Mouse (Mus musculus): ENCODE measurements around the gene Ptpn18. TPM values are rescaled to one million over a fixed set of nuclear protein-coding genes. Genes with fewer than 3 reads are reported as not detected.

Ptpn18 gene
- total and polyA plus RNA-seq, 3 experiments: 84.9 to 205 (median 155) TPM

DNA sequence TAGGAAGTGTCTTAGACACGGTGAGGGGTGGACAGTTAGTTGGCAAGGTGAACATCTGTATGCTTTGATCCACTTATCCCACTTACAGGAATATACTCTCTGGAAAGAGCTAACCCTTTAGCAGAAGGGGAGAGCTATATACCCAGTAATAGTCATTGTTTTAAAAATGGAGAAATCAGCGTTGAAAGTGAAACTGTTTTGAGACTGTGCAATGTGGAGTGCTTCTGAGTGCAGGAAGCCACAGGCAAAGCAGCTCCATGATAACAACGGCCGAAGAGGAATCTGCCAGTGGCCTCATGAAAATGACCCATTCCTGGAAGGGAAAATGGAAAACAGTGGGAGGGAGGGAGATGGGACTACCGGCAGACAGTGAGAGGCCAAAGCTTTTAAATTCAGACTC is 21.2 kb downstream of the Ptpn18 start:
- peak; percentile 47 for TF ChIP-seq IRF4 (IDR thresholded peaks at IDR 0.05; ENCODE audit: low read depth, low read length)
- no peak for TF ChIP-seq ELF1 (IDR thresholded peaks at IDR 0.05; ENCODE audit: low read depth, low read length)
- no peak for TF ChIP-seq RAD21 (IDR thresholded peaks at IDR 0.05; ENCODE audit: low read depth, low read length)
- no peak for TF ChIP-seq JUND (conservative IDR thresholded peaks at IDR 0.05; ENCODE audit: low read depth, low read length)
- no peak for TF ChIP-seq ETS1 (conservative IDR thresholded peaks at IDR 0.05; ENCODE audit: low read depth, low read length)
- TF ChIP-seq USF2 (conservative IDR thresholded peaks at IDR 0.05; ENCODE audit: low read depth, low read length): no peak
- TF ChIP-seq E2F4 (IDR thresholded peaks at IDR 0.05; ENCODE audit: insufficient replicate concordance, low read depth, low read length): no peak
- H3K4me1 ChIP-seq (ENCODE audit: control insufficient read depth in 1 of 2, insufficient read depth in 2 of 2): peaks cover 27 to 75% of the 10 kb centered on the region in 2 experiments
- no peaks in the 10 kb centered on the region for H3K27me3 ChIP-seq (replicated peaks)
- H3K27ac ChIP-seq (ENCODE audit: insufficient read depth, low read depth): no peak overlapping the region
- in situ Hi-C loops (cut with MboI; ENCODE audit: low pct_ligation_motif_present, low pct_unique_long_range_greater_than_20kb, low sequenced_read_pairs) (no loop called here), dilution Hi-C loops (cut with MboI; ENCODE audit: extremely low pct_ligation_motif_present, extremely low pct_unique_long_range_greater_than_20kb, low sequenced_read_pairs) (no loop called here)
- H3K9ac ChIP-seq (ENCODE audit: insufficient read depth, low read depth): peak overlapping the region; percentile 40
- H3K36me3 ChIP-seq (replicated peaks in 1 of 2; ENCODE audit: control insufficient read depth in 1 of 2, insufficient read depth in 1 of 2, low read length in 1 of 2): peaks cover 0 to 7% of the 10 kb centered on the region in 2 experiments
- H3K4me3 ChIP-seq (replicated peaks in 1 of 3; ENCODE audit: low read depth in 2 of 3, low read length in 2 of 3, poor library complexity in 1 of 3): no peak overlapping the region
- H3K9me3 ChIP-seq (replicated peaks; ENCODE audit: low read length): no peaks in the 10 kb centered on the region
- no peak for DNase-seq (ENCODE audit: extremely low read depth)
- H3K4me2 ChIP-seq (ENCODE audit: insufficient read depth, low read depth, poor library complexity, severe bottlenecking): peak overlapping the region; percentile 81; the same call in 1 of the 2 replicates
- H3K79me2 ChIP-seq (replicated peaks; ENCODE audit: control insufficient read depth, extremely low read depth, insufficient read depth, poor library complexity, severe bottlenecking): no peaks in the 10 kb centered on the region; the same call in 1 of the 2 replicates

DNA sequence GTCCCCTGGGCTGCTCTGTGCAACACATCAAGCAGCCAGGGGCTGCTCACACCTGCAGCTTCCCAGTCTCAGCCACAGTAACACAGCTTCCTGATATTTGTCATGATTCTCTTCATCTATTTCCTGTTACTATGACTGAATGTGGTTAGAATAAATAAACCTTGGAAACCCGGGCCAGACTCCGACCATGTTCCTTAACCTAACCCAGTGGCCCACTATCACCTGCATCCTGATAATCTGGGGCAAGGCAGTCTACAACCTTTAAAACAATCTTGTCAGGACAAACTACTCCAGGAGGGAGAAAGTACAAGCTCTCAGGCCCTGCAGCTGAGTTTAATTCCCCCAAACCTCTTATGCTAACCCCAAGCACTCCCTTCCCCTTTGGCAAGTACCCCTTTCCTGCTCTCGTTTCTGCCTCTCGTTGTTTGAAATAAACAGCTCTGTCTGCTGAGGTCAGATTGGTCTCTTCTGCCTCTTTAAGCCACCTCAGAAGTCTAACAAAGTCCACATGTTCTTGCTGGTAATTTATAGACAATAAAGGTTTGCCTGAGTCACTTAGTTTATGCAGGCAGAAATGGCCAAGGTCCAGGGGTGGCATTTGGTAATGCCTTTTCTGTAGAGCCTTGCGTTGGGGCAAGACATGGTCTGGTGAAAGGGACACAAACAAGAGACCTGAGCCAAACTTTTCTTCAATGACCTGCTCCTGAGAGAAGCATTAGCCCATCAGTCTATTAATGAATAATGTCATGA is 22.5 kb downstream of the Ptpn18 start:
- Histone ChIP-seq H3K9ac (ENCODE audit: insufficient read depth, low read depth) (no peak overlapping the region), H3K4me2 (ENCODE audit: insufficient read depth, low read depth, poor library complexity, severe bottlenecking) (no peak overlapping the region), H3K27me3 (replicated peaks) (no peaks in the 10 kb centered on the region), H3K9me3 (replicated peaks; ENCODE audit: low read length) (no peaks in the 10 kb centered on the region), H3K27ac (ENCODE audit: insufficient read depth, low read depth) (peak overlapping the region; percentile 47; the same call in 1 of the 2 replicates), H3K4me1 (ENCODE audit: control insufficient read depth in 1 of 2, insufficient read depth in 2 of 2) (peaks cover 27 to 81% of the 10 kb centered on the region in 2 experiments), H3K36me3 (replicated peaks in 1 of 2; ENCODE audit: control insufficient read depth in 1 of 2, insufficient read depth in 1 of 2, low read length in 1 of 2) (peaks cover 0 to 4% of the 10 kb centered on the region in 2 experiments), H3K79me2 (replicated peaks; ENCODE audit: control insufficient read depth, extremely low read depth, insufficient read depth, poor library complexity, severe bottlenecking) (no peaks in the 10 kb centered on the region; the same call in 1 of the 2 replicates), H3K4me3 (replicated peaks in 1 of 3; ENCODE audit: low read depth in 2 of 3, low read length in 2 of 3, poor library complexity in 1 of 3) (no peak overlapping the region)
- in situ Hi-C loops (cut with MboI; ENCODE audit: low pct_ligation_motif_present, low pct_unique_long_range_greater_than_20kb, low sequenced_read_pairs) (no loop called here), dilution Hi-C loops (cut with MboI; ENCODE audit: extremely low pct_ligation_motif_present, extremely low pct_unique_long_range_greater_than_20kb, low sequenced_read_pairs) (no loop called here)
- DNase-seq (ENCODE audit: extremely low read depth): no peak
- TF ChIP-seq ETS1 (conservative IDR thresholded peaks at IDR 0.05; ENCODE audit: low read depth, low read length) (no peak), ZMIZ1 (IDR thresholded peaks at IDR 0.05; ENCODE audit: low read depth, low read length) (no peak), MAZ (IDR thresholded peaks at IDR 0.05; ENCODE audit: low read depth, low read length) (no peak), MXI1 (IDR thresholded peaks at IDR 0.05; ENCODE audit: low read depth, low read length) (no peak), CTCF (conservative IDR thresholded peaks at IDR 0.05 in 1 of 2, IDR thresholded peaks at IDR 0.05 in 1 of 2; ENCODE audit: low read depth in 2 of 2, low read length in 2 of 2) (no peak), MAFK (IDR thresholded peaks at IDR 0.05; ENCODE audit: insufficient replicate concordance, low read length) (no peak), KAT2A (IDR thresholded peaks at IDR 0.05; ENCODE audit: insufficient replicate concordance, low read length) (no peak), UBTF (IDR thresholded peaks at IDR 0.05; ENCODE audit: low read depth, low read length) (no peak), HCFC1 (IDR thresholded peaks at IDR 0.05; ENCODE audit: low read depth, low read length) (no peak), RCOR1 (conservative IDR thresholded peaks at IDR 0.05; ENCODE audit: low read depth, low read length) (no peak), ELF1 (IDR thresholded peaks at IDR 0.05; ENCODE audit: low read depth, low read length) (no peak), ZC3H11A (IDR thresholded peaks at IDR 0.05; ENCODE audit: low read depth, low read length) (no peak), POLR2AphosphoS2 (IDR thresholded peaks at IDR 0.05; ENCODE audit: low read depth, low read length) (no peak), USF1 (IDR thresholded peaks at IDR 0.05; ENCODE audit: low read depth, low read length) (no peak), SMC3 (IDR thresholded peaks at IDR 0.05; ENCODE audit: low read depth, low read length) (no peak), E2F4 (IDR thresholded peaks at IDR 0.05; ENCODE audit: insufficient replicate concordance, low read depth, low read length) (no peak), CHD1 (IDR thresholded peaks at IDR 0.05; ENCODE audit: low read depth, low read length) (no peak)

Measured in CH12.LX (cell line).